Mouse (Mus musculus) limb, embryonic 10.5 days (tissue): Measurements from ENCODE around the gene B9d1. TPM values are rescaled to one million over a fixed set of nuclear protein-coding genes. Genes with fewer than 3 reads are reported as not detected.

Source experiments
- DNase-seq: peaks from one replicate; pipeline ENCODE4 v3.0.0-alpha.2; 2017; ENCODE audit warnings: low spot score
- H3K27ac ChIP-seq: fragments of 300-500 bp; sonication (generic); 2 replicates; pipeline ENCODE4 v1.5.1; 2016; ENCODE audit warnings: mild to moderate bottlenecking
- H3K27me3 ChIP-seq: fragments of 300-500 bp; sonication (generic); 2 replicates; pipeline ENCODE4 v1.6.1; 2016; ENCODE audit warnings: low read depth, mild to moderate bottlenecking; ENCODE audit not compliant: poor library complexity, severe bottlenecking
- H3K36me3 ChIP-seq: fragments of 300-500 bp; sonication (generic); 2 replicates; pipeline ENCODE4 v1.6.1; 2016; ENCODE audit warnings: mild to moderate bottlenecking, moderate library complexity
- H3K4me1 ChIP-seq: fragments of 300-500 bp; sonication (generic); 2 replicates; pipeline ENCODE4 v1.6.1; 2016
- H3K4me3 ChIP-seq: fragments of 300-500 bp; sonication (generic); 2 replicates; pipeline ENCODE4 v1.5.1; 2016; ENCODE audit warnings: mild to moderate bottlenecking, moderate library complexity
- H3K9me3 ChIP-seq: fragments of 300-500 bp; sonication (generic); replicated peaks from 2 replicates; pipeline ENCODE4 v1.6.1; 2016; ENCODE audit warnings: mild to moderate bottlenecking
- WGBS: fragments of 180-500 bp; shearing (Covaris S2); methylation state at CpG from one replicate; pipeline ENCODE4 v1.1.7; 2016; 5-methylcytosine and 5-hydroxymethylcytosine counted together
- polyA plus RNA-seq: library from polyadenylated mRNA; unstranded; fragments of >200 nt; fragmentation: Nextera tagmentation; extraction: Ambion mirVana; gene quantifications from 2 replicates; pipeline ENCODE4 v1.2.1, GENCODE M21; 2016

Gene B9d1
- polyA plus RNA-seq, 1 experiment from 2014 or later: 46.7 TPM

DNA sequence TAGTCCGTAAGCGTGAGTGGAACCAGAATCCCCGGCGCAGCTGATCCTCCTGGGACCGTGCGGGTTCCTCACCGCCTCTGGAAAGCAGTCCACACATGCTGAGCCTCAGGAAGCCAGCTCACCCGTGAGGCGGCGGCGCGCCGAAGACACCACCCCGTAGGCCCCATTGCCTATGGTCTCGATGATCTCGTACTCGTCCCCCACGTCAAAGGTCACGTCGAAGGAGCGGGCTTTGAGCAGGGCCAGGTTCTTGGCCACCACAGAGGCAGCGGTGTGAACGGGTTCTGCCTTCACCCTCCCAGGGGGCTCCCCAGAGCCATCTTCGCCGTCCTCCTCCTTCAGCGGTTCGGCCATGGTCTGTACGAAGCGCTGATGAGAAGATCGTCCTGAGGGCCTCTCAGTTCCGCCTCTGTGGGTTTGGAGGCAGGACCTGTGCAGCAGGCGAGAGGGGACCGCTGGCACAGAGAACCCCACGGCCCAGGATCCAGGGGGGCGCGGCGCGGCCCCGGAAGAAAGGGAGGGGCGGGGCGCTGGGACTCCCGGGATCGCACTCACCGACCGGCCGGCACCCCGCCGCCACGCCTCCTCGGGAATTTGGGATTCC is 11.3 kb upstream of the B9d1 start:
- no peak for DNase-seq
- peaks cover 36% of the 10 kb centered on the region for H3K4me1 ChIP-seq
- H3K27me3 ChIP-seq: no peaks in the 10 kb centered on the region
- H3K9me3 ChIP-seq: no peaks in the 10 kb centered on the region
- peaks cover 44% of the 10 kb centered on the region for H3K36me3 ChIP-seq
- 2% methylated on average over 50 of the region's 50 CpGs for WGBS
- H3K27ac ChIP-seq: peak overlapping the region; percentile 93
- peak overlapping the region; percentile 89 for H3K4me3 ChIP-seq

DNA sequence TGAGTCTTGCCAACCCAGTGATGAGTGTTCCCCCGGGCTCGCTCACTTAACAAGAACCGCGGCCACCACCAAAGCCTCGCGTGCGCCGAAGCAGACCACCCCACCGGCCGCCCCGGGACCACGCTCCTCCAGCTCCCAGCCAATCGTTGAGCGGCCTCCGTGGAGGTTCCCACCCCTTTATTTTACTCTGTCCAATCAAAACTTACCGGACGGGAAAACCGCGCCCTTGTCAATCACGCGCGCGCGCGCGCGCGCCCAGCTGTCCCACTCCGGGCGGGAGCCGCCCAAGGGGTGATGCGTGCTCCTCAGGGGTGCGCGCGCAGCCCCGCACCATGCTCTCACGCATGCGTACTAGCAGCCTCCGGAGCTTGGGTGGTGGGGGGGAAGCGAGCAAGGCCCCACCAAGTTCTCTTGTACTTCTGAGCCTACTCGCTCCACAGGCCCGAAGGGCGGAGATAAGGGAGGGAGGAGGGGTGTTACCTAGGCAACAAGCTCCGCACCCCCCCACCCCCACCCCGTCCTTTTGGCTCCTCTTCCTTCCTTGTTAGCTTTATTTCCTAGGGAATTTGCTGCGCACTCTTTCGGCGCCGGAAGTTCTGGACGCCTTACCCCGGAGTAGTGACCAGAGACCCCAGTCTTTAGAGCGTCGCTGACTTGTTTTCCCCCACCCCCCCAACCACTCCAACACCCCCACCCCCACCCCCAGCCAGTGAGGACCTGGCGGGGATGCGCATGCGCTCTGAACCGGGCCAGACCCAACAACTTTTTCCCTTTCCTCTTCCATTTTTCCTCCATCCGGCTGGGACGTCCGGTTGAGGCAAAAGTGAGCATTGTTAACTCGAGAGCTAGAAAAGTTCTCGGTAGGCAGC is 10.6 kb upstream of the B9d1 start, which contains the start of gene Mapk7:
Mapk7 (minus strand) TSS at position 278 of the 869 bp plus-strand sequence.
- under 1% methylated on average over 62 of the region's 62 CpGs for WGBS
- H3K36me3 ChIP-seq: peaks cover 37% of the 10 kb centered on the region
- H3K27ac ChIP-seq: peak within 1 kb of the TSS; percentile 93
- H3K4me1 ChIP-seq: peaks cover 40% of the 10 kb centered on the region
- H3K9me3 ChIP-seq: no peaks in the 10 kb centered on the region
- peak within 1 kb of the TSS; percentile 89 for H3K4me3 ChIP-seq
- peak; percentile 100 for DNase-seq
- H3K27me3 ChIP-seq: no peaks in the 10 kb centered on the region

DNA sequence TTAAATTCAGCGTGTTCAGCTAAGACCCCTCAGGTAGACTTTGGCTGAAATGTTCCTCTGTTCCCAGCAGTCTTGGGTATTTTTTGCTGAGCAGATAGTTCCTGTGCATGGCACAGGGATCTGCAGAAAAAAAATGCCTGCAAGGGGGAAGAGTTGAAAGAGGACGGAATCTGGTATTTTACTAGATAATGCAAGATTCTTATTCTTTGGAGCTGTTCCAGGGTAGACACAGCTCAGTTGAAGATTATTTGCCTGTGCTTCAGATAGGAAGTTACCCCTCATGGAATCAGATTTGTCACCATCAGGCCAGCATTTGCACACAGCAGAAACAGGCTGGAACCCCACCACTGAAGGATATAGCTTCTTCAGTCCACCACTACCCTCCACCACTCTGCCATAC is 9.4 kb upstream of the B9d1 start:
- peaks cover 25% of the 10 kb centered on the region for H3K36me3 ChIP-seq
- no peaks in the 10 kb centered on the region for H3K27me3 ChIP-seq
- DNase-seq: no peak
- peak overlapping the region; percentile 93 for H3K27ac ChIP-seq
- H3K4me1 ChIP-seq: peaks cover 31% of the 10 kb centered on the region
- no peak overlapping the region for H3K4me3 ChIP-seq
- WGBS: 94% methylated on average over 2 of the region's 2 CpGs
- H3K9me3 ChIP-seq: no peaks in the 10 kb centered on the region

DNA sequence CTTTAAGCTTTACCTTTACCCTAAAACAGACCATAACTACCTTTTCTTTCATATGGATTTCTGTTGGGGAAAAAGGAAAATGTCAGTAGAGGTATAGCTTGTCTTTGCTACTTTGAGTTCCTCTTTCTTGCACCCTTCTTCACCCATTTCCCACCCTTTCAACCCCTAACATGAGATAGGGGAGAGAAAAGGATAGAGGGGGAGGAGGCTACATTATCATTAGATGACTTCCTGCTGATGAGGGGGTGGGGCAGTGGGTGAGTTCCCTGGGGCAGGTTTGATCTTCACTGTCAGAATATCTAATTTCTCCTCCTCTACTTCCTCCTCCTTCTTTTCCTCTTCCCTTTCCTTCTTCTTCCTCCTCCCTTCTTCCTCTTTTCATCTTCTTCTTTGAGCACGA is 7.5 kb upstream of the B9d1 start:
- Histone ChIP-seq H3K4me3 (no peak overlapping the region), H3K27ac (no peak overlapping the region), H3K9me3 (no peaks in the 10 kb centered on the region), H3K27me3 (no peaks in the 10 kb centered on the region), H3K36me3 (peaks cover 6% of the 10 kb centered on the region), H3K4me1 (peaks cover 27% of the 10 kb centered on the region)
- no peak for DNase-seq
- 96% methylated on average over 1 of the region's 1 CpGs for WGBS

DNA sequence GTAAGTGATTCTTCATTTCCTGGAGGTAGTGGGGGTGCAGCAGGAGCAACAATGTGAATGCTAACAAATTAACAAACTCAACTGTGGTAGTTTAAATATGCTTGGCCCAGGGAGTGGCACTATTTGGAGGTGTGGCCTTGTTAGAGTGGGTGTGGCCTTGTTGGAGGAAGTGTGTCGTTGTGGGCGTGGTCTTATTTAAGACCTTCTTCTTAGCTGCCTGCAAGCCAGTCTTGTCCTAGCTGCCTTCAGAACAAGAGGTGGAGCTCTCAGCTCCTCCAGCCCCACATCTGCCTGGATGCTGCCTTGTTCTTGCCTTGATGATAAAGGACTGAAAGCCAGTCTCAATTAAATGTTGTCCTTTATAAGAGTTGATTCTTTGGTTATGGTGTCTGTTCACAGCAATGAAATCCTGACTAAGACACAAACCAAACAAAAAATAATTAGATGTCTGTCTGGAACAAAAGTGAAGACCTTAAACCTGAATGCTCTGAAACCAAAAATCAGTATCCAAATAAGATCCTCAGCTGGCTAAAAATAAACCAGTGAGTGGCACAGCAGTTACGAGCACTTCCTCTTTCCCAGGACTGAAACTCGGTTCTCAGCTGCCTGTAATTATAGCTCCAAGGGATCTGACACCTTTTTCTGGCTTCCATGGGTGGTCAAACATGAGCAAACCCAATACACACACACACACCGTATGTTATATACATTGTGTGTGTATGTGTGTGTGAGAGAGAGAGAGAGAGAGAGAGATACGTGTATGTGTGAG is 6.0 kb upstream of the B9d1 start:
- peaks cover 18% of the 10 kb centered on the region for H3K4me1 ChIP-seq
- no peaks in the 10 kb centered on the region for H3K27me3 ChIP-seq
- H3K9me3 ChIP-seq: no peaks in the 10 kb centered on the region
- 78% methylated on average over 6 of the region's 6 CpGs for WGBS
- no peaks in the 10 kb centered on the region for H3K36me3 ChIP-seq
- no peak for DNase-seq
- peak overlapping the region; percentile 68; the same call in 1 of the 2 replicates for H3K27ac ChIP-seq
- no peak overlapping the region for H3K4me3 ChIP-seq

DNA sequence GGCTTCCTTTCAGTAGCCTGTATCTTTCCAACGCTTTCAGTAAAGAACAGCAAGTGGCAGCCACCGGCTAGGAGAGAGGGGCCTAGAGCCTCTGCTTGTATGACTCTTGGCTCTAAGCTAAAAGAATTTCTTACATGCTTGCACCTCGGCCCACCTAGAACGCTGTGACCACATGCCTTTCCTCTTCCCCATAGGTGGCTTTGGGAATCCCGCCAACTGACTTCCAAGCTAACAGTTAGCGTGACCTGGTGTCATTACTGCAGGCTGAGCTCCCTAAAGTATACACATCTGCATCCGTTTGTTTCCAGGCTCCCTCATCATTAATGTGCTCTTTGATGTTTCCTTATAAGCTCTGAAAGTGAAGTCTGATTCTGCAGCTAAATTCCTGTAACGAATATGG is 1.0 kb upstream of the B9d1 start:
- Histone ChIP-seq H3K36me3 (peaks cover 7% of the 10 kb centered on the region; the same call in 1 of the 2 replicates), H3K27me3 (no peaks in the 10 kb centered on the region), H3K4me3 (no peak overlapping the region), H3K9me3 (no peaks in the 10 kb centered on the region), H3K4me1 (peaks cover 28% of the 10 kb centered on the region), H3K27ac (peak overlapping the region; percentile 95)
- DNase-seq: no peak
- 73% methylated on average over 8 of the region's 8 CpGs for WGBS

DNA sequence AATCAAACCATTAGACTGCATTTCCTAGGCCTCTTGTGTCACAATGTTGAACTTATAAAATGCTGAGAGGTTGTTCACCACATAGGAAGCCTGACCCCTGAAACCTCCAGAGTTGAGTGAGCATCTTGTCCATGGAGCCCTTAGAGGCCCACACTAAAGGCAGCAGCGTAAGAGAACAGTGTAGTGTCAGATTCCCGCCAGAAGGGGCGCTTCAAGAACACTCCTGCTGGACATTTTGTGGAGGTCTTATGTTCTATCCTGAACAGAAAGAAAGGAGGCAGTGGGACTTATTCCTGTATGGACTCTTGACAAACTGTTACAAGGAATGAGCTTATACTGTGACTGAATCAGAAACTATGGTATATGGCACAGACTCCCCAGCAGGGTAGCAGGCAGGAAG is 10.0 kb downstream of the B9d1 start:
- no peak overlapping the region for H3K4me3 ChIP-seq
- 36% methylated on average over 3 of the region's 3 CpGs for WGBS

DNA sequence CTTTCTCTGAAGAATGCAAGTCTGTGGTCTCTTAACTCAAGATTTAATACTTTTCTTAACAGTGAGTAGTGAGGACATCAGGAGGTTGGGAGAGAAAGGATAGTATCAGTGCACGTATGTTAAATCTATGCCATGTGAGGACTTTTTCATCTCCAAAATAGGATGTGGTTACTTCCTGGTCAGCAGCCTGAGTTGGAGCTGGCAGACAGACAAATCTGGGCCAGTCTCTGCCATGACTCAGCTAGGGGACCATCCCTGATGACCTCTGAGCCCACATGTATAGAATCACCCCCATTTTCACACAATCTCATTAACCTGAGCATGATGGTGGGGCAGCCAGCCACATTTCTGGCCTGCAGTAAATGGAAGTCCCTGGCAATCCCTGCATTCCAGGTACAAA is 13.0 kb downstream of the B9d1 start:
- Histone ChIP-seq H3K9me3 (no peaks in the 10 kb centered on the region), H3K4me3 (no peak overlapping the region), H3K36me3 (peaks cover 70% of the 10 kb centered on the region), H3K27ac (no peak overlapping the region), H3K27me3 (no peaks in the 10 kb centered on the region), H3K4me1 (no peaks in the 10 kb centered on the region)
- no peak for DNase-seq
- WGBS: 95% methylated on average over 1 of the region's 1 CpGs

More for the DNA sequence above, 10.0 kb downstream of the B9d1 start:
- Histone ChIP-seq H3K9me3 (no peaks in the 10 kb centered on the region), H3K36me3 (peaks cover 64% of the 10 kb centered on the region), H3K4me1 (no peaks in the 10 kb centered on the region), H3K27ac (no peak overlapping the region), H3K27me3 (no peaks in the 10 kb centered on the region)
- peak; percentile 48 for DNase-seq

DNA sequence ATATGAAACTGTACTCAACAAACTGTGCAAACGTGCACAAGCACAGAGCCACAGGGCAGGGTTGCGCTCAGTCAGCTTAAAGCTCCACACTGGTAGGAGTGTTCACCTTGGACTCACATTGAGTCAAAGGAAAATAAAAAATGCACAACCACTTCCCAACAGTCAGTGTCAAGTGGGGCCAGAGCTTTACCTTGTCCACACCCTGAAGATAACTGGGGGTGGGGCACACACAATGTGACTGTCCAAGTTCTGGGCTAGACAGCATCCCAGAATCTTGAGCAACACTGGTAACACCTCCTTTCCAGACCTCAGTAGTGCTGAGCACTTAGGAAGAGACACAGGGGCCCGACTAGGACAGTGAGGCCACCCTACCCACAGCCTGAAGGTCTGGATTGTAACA is 13.9 kb downstream of the B9d1 start:
- Histone ChIP-seq H3K27ac (no peak overlapping the region), H3K4me1 (no peaks in the 10 kb centered on the region), H3K9me3 (no peaks in the 10 kb centered on the region), H3K36me3 (peaks cover 66% of the 10 kb centered on the region), H3K27me3 (no peaks in the 10 kb centered on the region), H3K4me3 (no peak overlapping the region)
- WGBS: 92% methylated on average over 3 of the region's 3 CpGs
- DNase-seq: no peak

DNA sequence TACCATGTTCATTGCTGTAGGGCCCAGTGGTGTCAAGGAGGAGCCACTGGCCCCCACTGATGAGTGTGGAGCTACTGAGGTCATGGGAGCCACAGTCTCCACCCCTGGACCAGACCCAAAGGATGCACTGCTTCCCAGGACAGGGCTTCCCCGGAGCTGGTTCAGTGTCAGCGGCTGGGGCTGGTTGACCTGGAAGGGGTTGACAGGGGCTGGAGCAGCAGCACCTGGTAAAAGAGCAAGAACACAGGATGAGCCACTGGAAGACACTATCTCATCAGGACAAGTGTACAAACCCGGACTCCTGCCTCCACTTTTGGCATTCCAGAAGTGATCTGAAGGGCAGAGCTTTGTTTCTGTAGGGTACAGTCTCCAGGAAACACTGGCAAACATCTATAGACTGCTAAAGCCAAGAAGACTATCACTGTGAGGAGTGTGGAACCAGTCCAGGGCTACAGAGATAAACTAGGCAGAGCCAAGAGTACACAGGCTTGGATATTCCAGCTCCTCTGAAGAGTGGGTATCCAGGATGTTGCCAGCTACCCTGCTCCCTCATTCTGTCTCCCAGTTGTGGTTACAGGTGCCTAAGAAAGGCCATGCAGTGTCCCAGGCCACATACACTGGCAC is 14.7 kb downstream of the B9d1 start:
- DNase-seq: no peak
- H3K4me1 ChIP-seq: no peaks in the 10 kb centered on the region
- H3K27me3 ChIP-seq: no peaks in the 10 kb centered on the region
- H3K36me3 ChIP-seq: peaks cover 65% of the 10 kb centered on the region
- 91% methylated on average over 3 of the region's 3 CpGs for WGBS
- H3K9me3 ChIP-seq: no peaks in the 10 kb centered on the region
- no peak overlapping the region for H3K4me3 ChIP-seq
- H3K27ac ChIP-seq: no peak overlapping the region

DNA sequence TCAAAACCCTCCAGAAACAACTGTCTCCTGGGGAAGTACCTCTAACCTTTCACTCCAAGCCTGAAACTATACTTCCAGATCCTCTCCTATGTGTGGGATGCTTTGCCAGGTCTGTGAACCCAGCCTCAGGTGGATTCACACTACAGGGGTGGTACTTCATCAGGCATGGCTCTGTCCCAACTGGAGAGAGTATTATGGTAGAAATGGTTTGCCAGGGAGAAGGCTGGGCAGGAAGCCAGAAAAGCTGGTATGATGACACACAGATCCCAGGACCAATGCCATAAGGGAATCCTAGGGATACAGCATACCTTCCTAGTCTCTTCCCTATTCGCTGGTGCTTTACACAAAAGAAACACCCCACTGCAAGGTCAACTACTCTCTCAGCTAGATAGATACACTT is 21.9 kb downstream of the B9d1 start:
- no peak for DNase-seq
- 94% methylated on average over 1 of the region's 1 CpGs for WGBS
- peaks cover 27% of the 10 kb centered on the region for H3K36me3 ChIP-seq
- no peaks in the 10 kb centered on the region for H3K27me3 ChIP-seq
- H3K4me3 ChIP-seq: no peak overlapping the region
- no peaks in the 10 kb centered on the region for H3K9me3 ChIP-seq
- no peaks in the 10 kb centered on the region for H3K4me1 ChIP-seq
- H3K27ac ChIP-seq: no peak overlapping the region

DNA sequence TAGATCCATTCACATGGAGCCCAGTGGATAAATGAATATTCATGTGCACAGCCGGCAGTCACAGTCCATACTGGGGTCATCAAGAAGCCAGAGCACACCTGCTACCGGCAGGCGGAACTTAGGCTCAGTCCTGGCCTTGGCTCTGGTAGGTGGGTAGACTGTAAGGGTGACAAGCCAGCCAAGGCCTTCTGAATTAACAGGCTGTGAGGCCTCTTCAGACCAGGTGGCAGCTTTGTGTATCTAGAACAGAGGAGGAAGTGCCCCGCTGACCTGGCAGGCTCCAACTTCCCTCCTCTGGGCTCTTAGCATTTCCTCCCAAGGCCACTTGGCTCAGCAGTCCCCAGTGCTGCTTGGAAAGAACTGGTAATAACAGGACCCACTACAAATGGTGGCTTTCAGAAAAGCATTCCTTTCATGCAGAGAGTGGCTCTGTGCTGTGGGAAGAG is 24.3 kb downstream of the B9d1 start:
- DNase-seq: no peak

More for the DNA sequence above, 24.3 kb downstream of the B9d1 start:
- 64% methylated on average over 4 of the region's 4 CpGs for WGBS
- no peak overlapping the region for H3K27ac ChIP-seq
- H3K36me3 ChIP-seq: peaks cover 29% of the 10 kb centered on the region
- no peaks in the 10 kb centered on the region for H3K4me1 ChIP-seq
- H3K4me3 ChIP-seq: no peak overlapping the region
- no peaks in the 10 kb centered on the region for H3K27me3 ChIP-seq
- H3K9me3 ChIP-seq: no peaks in the 10 kb centered on the region
